Mouse (Mus musculus): ENCODE measurements around the gene Rrp15.

Gene Rrp15

GRCm38 (mm10) chr1:186714215-186714614 lies 34.9 kb downstream of the Rrp15 start:
- no peak for DNase-seq (ENCODE audit: low read depth)

- DNase-seq (ENCODE audit: low read depth), result peak; percentile 24
Measured at GRCm38 (mm10) chr1:186712802-186713471, 36.2 kb downstream of the Rrp15 start.

- no peak for DNase-seq (ENCODE audit: low read depth)
Measured at GRCm38 (mm10) chr1:186705915-186706248, 43.3 kb downstream of the Rrp15 start, which contains the start of gene Tgfb2. Gene Tgfb2 (minus strand): TSS chr1:186705989.

DNA sequence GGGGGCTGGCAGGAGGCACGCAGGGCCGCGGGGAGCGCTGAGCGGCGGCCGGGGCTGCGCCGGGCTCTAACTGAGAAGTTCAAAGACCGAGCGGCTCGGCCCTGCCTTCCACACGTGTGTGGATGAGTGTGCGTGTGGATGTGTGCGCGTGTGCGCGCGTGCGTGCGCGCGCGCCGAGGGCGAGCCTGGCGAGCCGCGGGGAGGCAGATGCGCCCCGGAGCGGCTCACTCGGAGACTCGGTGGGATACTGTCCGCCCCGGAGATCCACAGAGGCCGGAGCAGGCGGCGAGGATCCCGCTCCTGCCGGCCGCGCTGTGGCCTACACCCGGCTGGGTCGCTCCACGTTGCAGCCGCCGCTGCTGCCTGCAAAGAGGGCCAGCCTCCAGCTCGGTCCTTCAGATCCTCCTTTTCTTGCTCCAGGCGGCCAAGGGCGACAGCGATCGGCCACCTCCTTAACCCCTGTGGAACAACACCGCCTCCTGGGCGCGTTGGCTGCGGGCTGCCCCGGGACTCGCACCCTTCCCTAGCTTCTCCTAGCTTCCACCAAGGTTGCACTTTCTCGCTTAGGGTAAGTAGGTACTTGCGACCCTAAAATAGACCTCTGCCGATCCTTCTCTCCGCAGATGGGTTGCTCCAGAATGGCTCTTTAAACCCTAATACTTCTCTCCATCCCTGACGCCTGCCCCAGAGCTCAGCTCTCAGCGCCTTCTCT lies 43.8 kb downstream of the Rrp15 start:
- DNase-seq (ENCODE audit: low read depth), result no peak

GRCm38 (mm10) chr1:186703980-186704701 lies 45.0 kb downstream of the Rrp15 start:
- DNase-seq (ENCODE audit: low read depth), result no peak

DNA sequence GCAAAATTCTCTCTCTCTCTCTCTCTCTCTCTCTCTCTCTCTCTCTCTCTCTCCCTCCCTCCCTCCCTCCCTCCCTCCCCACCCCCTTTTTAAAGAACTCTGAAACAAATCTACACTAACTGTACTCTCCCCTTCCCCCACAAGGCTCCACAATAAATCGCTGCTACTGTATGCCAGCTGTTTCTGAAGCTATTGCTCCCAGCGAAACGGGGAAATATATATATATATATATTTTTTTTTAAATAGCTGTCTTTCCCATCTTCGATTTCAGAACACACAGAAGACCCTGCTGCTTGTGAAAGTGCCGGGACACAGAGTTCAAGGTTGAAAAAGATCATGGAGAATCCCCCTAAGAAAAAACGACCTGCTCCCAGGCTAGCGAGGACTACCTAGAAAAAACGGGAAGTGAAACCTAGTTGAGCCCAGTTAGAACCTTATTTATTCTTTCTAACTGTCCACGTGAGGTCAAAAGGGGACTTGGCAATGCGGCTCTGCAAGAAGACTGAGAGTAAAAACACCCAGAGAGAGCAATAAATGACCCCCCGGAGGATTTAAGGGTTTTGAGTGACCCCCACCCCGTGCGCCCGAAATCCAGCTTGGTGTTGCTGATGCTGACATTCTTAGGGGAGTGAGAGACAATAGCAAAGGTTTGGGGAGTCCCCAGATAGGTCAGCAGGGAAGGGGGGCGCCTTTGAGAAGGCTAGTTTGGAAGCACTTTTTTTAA lies 45.7 kb downstream of the Rrp15 start:
- no peak for DNase-seq (ENCODE audit: low read depth)

DNA sequence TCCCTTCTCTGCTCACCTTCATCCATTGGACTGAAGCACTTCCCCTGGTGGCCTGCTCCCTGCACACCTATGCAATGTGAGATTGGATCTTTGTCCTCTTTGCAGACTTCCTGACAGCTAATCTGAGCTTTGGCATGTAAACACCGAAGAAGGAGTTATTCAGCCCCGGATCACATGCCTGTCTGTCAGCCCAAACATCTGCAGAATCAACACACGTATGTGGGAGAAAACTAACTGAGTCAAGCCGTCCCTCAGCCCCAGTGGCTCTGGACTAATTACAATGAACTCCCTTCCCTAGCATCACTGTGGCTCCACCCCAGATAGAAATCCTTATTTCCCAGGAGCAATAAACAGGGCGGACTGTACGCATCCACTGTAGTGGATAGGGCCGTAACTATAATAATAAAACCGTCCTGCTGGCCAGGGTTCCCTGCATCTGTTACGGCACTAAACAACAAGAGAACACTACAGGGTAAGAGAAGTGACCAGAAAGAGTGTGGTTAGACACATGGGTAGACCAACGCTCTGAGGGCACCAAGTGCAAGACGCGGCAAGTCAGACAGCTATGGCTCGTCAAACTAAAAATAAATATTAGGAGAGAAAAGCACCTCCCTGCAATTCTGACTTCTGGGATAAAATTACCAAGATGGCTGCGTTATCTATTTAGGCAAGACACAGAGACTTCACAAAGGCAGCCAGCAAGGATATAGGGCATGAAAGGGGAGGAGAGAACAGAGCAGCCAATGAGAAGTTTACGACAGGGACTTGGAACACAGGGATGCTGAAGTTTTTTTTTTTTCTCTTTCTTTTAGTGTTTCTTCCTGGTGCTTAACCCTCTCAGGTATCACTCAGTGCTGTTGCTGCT lies 46.5 kb downstream of the Rrp15 start:
- no peak for DNase-seq (ENCODE audit: low read depth)

DNA sequence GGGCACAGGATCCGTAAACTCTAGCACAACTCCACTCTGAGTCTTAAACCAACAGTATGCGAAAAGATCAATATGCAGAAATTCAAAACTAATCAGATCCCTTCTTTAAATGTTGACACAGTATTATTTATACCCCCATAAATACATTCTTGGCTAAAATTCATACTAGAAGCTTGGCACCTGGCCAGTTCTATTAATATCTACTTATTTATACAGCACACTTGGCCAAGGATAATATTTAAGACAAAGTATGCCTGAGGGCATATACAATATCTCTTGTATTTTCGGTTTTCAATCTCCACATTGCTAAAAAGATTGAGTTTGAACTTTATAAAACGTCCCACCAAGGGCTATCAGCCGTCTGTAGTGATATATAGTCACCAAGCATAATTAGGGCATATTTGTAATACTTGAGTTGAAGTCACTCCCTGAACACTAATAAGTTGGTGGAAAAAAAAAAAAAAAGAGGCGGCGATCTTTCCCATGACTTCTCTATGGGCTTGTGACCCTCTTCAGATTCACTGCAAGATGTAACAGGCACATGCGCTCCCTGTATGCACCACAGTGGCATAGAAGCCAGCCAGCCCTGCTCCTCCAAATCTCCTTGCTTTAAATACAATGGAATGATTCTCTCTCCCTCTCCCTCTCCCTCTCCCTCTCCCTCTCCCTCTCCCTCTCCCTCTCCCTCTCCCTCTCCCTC lies 47.8 kb downstream of the Rrp15 start:
- DNase-seq (ENCODE audit: low read depth), result no peak

- DNase-seq (ENCODE audit: low read depth), result no peak
Measured at GRCm38 (mm10) chr1:186700496-186700895, 48.7 kb downstream of the Rrp15 start.

GRCm38 (mm10) chr1:186698583-186699338 lies 50.4 kb downstream of the Rrp15 start:
- DNase-seq (ENCODE audit: low read depth), result no peak

GRCm38 (mm10) chr1:186696231-186696630 lies 52.9 kb downstream of the Rrp15 start:
- no peak for DNase-seq (ENCODE audit: low read depth)

DNA sequence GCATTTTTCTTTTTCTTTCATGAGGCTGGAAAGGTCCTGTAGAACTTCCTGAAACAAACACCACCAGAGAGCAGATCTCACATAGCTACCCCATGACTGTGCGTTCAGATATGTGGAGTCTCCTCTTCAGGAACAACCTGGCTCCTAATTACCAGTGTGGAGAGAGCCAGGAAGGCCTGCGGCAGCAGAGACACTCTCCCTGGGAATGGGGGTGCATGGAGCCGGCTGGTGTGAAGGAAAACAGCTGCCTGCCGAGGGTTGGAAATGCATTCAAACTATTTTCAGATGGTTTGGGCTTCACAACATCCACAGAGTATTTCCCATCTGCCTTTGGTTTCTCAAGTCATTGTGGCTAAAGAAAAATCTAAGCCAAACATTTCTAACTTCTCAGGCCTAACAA lies 53.8 kb downstream of the Rrp15 start:
- no peak for DNase-seq (ENCODE audit: low read depth)

- no peak for DNase-seq (ENCODE audit: low read depth)
Measured at GRCm38 (mm10) chr1:186692370-186692769, 56.8 kb downstream of the Rrp15 start.

- no peak for DNase-seq (ENCODE audit: low read depth)
Measured at GRCm38 (mm10) chr1:186691708-186692107, 57.5 kb downstream of the Rrp15 start.

- DNase-seq (ENCODE audit: low read depth), result no peak
Measured at GRCm38 (mm10) chr1:186684041-186684440, 65.1 kb downstream of the Rrp15 start.

GRCm38 (mm10) chr1:186682606-186683005 lies 66.6 kb downstream of the Rrp15 start:
- no peak for DNase-seq (ENCODE audit: low read depth)

DNA sequence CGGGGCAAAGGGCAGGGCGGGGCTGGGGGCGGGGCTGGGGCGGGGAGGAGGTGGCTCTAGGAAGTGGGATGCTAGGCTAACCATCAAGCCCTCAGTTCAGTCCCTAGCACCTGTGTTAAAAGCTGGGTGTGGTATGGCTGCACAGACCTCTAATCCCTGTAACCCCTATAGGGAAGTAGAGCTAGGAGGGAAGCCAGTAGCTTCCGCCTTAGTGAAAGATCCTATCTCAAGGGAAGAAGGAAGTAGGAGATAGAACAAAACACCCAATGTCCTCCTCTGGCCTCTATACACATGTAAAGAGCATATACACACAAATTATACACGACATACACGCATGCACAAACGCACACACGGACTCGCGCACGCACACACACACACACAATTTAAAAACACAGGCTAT lies 71.5 kb downstream of the Rrp15 start:
- no peak for DNase-seq (ENCODE audit: low read depth)

DNA sequence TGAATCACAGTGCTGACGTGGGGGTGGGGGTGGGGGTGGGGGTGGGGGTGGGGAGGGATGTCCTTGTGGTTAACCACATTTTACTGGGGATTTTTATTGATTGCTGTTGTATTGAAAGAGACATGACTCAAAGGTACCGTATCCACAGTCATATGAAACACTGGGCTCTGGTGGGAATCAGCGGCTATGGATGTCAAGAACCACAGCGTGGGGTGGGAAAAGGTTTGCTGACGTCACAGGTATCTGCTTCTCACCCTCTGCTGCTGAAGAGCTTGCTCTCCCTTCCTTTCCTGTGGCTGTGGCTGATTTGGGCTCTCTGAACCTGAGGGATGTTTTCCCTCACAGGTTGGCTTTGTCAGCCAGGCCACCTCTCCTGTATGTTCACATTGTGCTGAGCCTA lies 73.0 kb downstream of the Rrp15 start:
- no peak for DNase-seq (ENCODE audit: low read depth)

DNA sequence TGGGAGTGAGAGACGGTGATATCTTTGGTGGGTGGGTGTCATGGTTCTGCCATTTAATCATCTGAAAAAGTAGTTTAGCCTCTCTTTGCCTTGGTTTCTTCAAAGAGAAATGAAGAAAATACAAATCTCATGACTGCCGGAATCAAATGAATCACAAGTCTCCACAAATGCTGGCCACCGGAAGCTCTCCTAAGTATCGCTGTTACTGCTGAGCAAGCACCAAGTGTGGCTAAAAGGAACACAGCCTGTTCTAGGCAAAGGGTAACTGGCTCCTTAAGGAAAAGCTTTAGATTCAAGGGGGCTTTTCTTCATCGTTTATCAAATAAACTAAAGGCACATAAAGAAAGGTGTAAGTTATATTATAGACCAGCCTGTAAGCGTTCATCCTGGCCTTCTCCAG lies 73.9 kb downstream of the Rrp15 start:
- no peak for DNase-seq (ENCODE audit: low read depth)

DNA sequence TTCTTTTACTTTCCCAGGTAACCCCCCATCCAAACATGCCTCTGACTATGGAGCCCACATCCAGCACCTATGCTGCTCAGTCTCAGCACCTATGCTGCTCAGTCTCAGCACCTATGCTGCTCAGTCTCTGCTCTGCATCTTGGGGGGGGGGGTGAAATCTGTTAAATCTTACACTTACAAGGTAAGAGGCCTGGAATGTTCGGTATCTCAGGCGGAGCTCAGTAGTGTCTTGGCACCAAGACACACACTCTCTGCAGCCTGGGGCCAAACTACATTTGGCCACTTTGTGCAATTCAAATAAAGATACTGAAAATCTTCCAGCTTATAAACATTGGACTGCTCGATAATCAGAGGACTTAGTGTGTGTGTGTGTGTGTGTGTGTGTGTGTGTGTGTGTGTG lies 74.5 kb downstream of the Rrp15 start:
- no peak for DNase-seq (ENCODE audit: low read depth)

Data from c-Kit-positive CD71-positive TER-119-negative erythroid progenitor cells, embryonic 14.5 days (primary cell).